Mouse (Mus musculus) small intestine, adult 10 weeks (tissue): Measurements from ENCODE around the gene Gm4498. TPM values are rescaled to one million over a fixed set of nuclear protein-coding genes. Genes with fewer than 3 reads are reported as not detected.

ENCODE experiments used
- polyA plus RNA-seq: library from polyadenylated mRNA; stranded (reverse); fragments of 350-450 nt; fragmentation: Illumina TruSeq; extraction: RNeasy Lipid Tissue Mini Kit (QIAGEN cat#74804); gene quantifications from one replicate; pipeline ENCODE4 v1.2.3, GENCODE M21; 2014; ENCODE audit warnings: low replicate concordance

The Gm4498 gene
- not detected for polyA plus RNA-seq

GRCm38 (mm10) chr7:20233728-20234127 is at the start of gene Gm4498:
Gm4498 (minus strand) TSS chr7:20233828.

GRCm38 (mm10) chr7:20262734-20263133 is 29.1 kb upstream of the Gm4498 start, which contains the start of gene Gm5890:
Gm5890 (minus strand) TSS chr7:20262834.

GRCm38 (mm10) chr7:20205507-20205906 is 28.1 kb downstream of the Gm4498 start, which contains the start of gene Gm6164:
Gm6164 (minus strand) TSS chr7:20205607.

GRCm38 (mm10) chr7:20193410-20193809 is 40.2 kb downstream of the Gm4498 start, which contains the start of gene Vmn1r95:
Vmn1r95 (plus strand) TSS chr7:20193710.

Other genes starting within 250 kb of the Gm4498 start
- gene Nlrp9b, start 242.4 kb downstream of the Gm4498 start, polyA plus RNA-seq: 150 TPM
- 0.67 TPM for gene Vmn1r91, start 134.1 kb downstream of the Gm4498 start, polyA plus RNA-seq
- gene Gm16442, start 111.2 kb downstream of the Gm4498 start, polyA plus RNA-seq: not detected
- gene Vmn1r93, start 94.7 kb downstream of the Gm4498 start, polyA plus RNA-seq: not detected
- gene Vmn1r94, start 65.5 kb downstream of the Gm4498 start, polyA plus RNA-seq: not detected
- gene Vmn1r95, start 40.1 kb downstream of the Gm4498 start, polyA plus RNA-seq: not detected
- not detected for gene Gm6164, start 28.2 kb downstream of the Gm4498 start, polyA plus RNA-seq
- gene Gm5890, start 29.0 kb upstream of the Gm4498 start, polyA plus RNA-seq: not detected
- not detected for gene Gm4133, start 100.2 kb upstream of the Gm4498 start, polyA plus RNA-seq
- gene Gm5728, start 141.6 kb upstream of the Gm4498 start, polyA plus RNA-seq: not detected
- not detected for gene Vmn1r100, start 184.1 kb upstream of the Gm4498 start, polyA plus RNA-seq
- not detected for gene Vmn1r101, start 208.8 kb upstream of the Gm4498 start, polyA plus RNA-seq
- gene Gm10670, start 241.1 kb upstream of the Gm4498 start, polyA plus RNA-seq: not detected